Mouse (Mus musculus) liver, embryonic 15.5 days (tissue): ENCODE data around the gene Prss35. TPM values are rescaled to one million over a fixed set of nuclear protein-coding genes. Genes with fewer than 3 reads are reported as not detected.
A peak's percentile ranks its signal among the peaks of the same experiment; 100 is the strongest.

ENCODE experiments used
- ATAC-seq: fragments of 200-750 bp; cut with Nextera tagmentation; 2 replicates; pipeline ENCODE4 v1.8.0; 2017; ENCODE audit warnings: moderate number of reproducible peaks, mild to moderate bottlenecking, moderate library complexity; ENCODE audit not compliant: insufficient read depth
- H3K27ac ChIP-seq: fragments of 300-500 bp; sonication (generic); replicated peaks from 2 replicates; pipeline ENCODE4 v1.5.1; 2015; ENCODE audit warnings: mild to moderate bottlenecking, inconsistent platforms
- H3K27me3 ChIP-seq: fragments of 300-500 bp; sonication (generic); 2 replicates; pipeline ENCODE4 v1.6.1; 2015; ENCODE audit warnings: mild to moderate bottlenecking, inconsistent platforms
- H3K36me3 ChIP-seq: fragments of 300-500 bp; sonication (generic); replicated peaks from 2 replicates; pipeline ENCODE4 v1.6.1; 2015; ENCODE audit warnings: moderate library complexity, mild to moderate bottlenecking, inconsistent platforms
- H3K4me1 ChIP-seq: fragments of 300-500 bp; sonication (generic); replicated peaks from 2 replicates; pipeline ENCODE4 v1.6.1; 2015; ENCODE audit warnings: inconsistent platforms
- H3K4me2 ChIP-seq: fragments of 300-500 bp; sonication (generic); 2 replicates; pipeline ENCODE4 v1.6.1; 2015; ENCODE audit warnings: moderate library complexity, mild to moderate bottlenecking, inconsistent platforms
- H3K4me3 ChIP-seq: fragments of 300-500 bp; sonication (generic); replicated peaks from 2 replicates; pipeline ENCODE4 v1.5.1; 2015; ENCODE audit warnings: mild to moderate bottlenecking, inconsistent platforms
- H3K9ac ChIP-seq: fragments of 300-500 bp; sonication (generic); 2 replicates; pipeline ENCODE4 v1.6.1; 2015; ENCODE audit warnings: moderate library complexity, mild to moderate bottlenecking, inconsistent platforms
- H3K9me3 ChIP-seq: fragments of 300-500 bp; sonication (generic); replicated peaks from 2 replicates; pipeline ENCODE4 v1.6.1; 2016; ENCODE audit warnings: inconsistent platforms
- WGBS: fragments of 180-500 bp; shearing (Covaris S2); methylation state at CpG from one replicate; pipeline ENCODE4 v1.1.7; 2015; ENCODE audit warnings: mixed read lengths; ENCODE audit not compliant: insufficient replicate concordance; 5-methylcytosine and 5-hydroxymethylcytosine counted together
- polyA plus RNA-seq: library from polyadenylated mRNA; unstranded; fragments of >200 nt; fragmentation: Nextera tagmentation; extraction: Ambion mirVana; gene quantifications from 2 replicates; pipeline ENCODE4 v1.2.1, GENCODE M21; 2015

The Prss35 gene
- polyA plus RNA-seq = 1.6 and 1.9 TPM in 2 replicates

DNA sequence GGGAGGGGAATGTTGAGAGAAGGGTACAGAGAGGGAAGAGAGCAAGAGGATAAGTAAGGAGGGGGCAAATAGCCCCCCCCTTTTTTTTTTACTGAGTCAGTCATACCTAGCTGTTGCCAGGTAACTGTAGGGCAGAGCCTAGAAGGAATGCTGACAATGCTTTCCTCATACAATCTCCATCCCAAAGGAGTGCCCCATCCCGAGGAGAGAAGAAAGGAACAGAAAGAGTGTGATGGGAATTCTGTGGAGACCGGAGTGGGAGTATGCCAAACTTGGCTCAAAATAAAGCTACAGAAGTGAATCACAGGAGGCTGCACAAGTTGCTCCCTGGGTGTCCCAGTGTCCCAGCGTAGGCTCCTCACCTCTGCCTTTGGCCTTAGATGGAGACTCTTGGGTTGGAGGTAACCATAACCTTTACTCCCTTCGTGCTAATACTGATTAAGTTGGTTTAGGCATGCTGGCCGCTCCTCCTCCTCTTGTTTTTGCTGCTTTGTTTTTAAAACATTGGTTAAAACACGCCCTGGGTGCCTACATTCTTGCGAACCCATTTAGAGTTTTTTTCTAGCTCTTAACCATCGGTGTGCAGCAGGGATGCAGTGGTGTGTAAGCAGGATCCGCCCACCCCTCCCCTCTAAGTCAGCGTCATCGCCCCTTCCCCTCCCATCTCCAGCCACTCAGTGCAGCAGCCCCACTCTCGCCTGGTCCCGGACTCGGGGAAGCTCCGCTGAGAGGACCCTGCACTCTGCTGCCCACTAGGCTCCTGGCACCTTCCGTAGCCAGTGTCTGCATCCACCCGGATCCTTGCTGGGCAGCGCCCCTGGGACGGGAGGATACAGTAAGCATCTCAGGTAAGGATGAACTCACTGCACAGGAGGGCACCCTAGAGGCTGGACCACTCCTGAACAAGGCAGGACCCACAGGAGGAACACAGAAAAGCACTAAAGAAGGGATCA, at the start of gene Prss35:
Gene Prss35 (plus strand): TSS at position 691 of the 953 bp plus-strand sequence.
- Histone ChIP-seq H3K4me3 (no peak within 1 kb of the TSS), H3K36me3 (no peaks in the 10 kb centered on the region), H3K9ac (no peak within 1 kb of the TSS), H3K27ac (no peak within 1 kb of the TSS), H3K4me1 (no peaks in the 10 kb centered on the region), H3K9me3 (no peaks in the 10 kb centered on the region), H3K27me3 (peaks cover 10% of the 10 kb centered on the region; the same call in 1 of the 2 replicates), H3K4me2 (no peak within 1 kb of the TSS)
- no peak for ATAC-seq
- 4% methylated on average over 19 of the region's 19 CpGs for WGBS

DNA sequence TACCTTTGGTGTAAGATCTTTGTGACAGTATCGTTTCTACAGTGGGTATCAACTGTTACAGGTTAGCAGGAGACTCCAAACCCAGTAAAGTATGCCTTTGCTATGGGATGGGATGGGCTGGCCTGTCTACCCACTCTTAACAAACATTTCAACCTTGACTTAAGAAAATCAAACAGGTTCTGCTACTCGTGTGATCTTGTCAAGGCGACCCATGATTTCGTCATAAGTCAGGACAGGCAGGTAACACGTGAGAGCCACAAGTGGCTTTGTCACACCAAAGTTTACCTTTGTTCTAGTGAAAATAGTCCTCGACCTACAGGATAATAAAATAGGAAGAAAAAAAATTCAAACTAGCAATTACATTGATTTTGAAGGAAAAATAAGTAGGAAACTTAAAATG, 49.5 kb upstream of the Prss35 start:
- Histone ChIP-seq H3K27me3 (peaks cover 20% of the 10 kb centered on the region), H3K36me3 (no peaks in the 10 kb centered on the region), H3K4me2 (no peak overlapping the region), H3K9ac (no peak overlapping the region), H3K9me3 (no peaks in the 10 kb centered on the region), H3K4me1 (peaks cover 9% of the 10 kb centered on the region), H3K27ac (no peak overlapping the region), H3K4me3 (no peak overlapping the region)
- 56% methylated on average over 6 of the region's 6 CpGs for WGBS
- ATAC-seq = no peak

DNA sequence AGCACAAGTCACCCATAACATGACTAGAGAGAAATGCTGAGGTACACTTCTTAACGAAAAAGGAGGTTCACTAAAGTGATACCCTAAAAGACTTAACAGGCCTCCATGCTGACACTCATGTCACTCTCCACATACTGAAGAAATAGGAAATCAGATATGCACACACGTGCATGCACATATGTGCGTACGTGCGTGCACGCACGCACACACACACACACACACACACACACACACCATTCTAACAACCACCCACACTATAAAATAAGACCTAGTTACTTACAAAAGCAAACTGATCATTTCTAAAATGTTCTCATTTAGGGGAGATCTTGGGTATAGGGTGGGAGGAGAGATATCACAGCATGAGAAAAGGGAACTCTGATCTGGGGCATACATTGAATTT, 48.8 kb upstream of the Prss35 start:
- Histone ChIP-seq H3K9ac (no peak overlapping the region), H3K27me3 (peaks cover 20% of the 10 kb centered on the region), H3K4me2 (no peak overlapping the region), H3K4me1 (peaks cover 9% of the 10 kb centered on the region), H3K9me3 (no peaks in the 10 kb centered on the region), H3K27ac (no peak overlapping the region), H3K4me3 (no peak overlapping the region), H3K36me3 (no peaks in the 10 kb centered on the region)
- 77% methylated on average over 7 of the region's 7 CpGs for WGBS
- ATAC-seq = no peak

DNA sequence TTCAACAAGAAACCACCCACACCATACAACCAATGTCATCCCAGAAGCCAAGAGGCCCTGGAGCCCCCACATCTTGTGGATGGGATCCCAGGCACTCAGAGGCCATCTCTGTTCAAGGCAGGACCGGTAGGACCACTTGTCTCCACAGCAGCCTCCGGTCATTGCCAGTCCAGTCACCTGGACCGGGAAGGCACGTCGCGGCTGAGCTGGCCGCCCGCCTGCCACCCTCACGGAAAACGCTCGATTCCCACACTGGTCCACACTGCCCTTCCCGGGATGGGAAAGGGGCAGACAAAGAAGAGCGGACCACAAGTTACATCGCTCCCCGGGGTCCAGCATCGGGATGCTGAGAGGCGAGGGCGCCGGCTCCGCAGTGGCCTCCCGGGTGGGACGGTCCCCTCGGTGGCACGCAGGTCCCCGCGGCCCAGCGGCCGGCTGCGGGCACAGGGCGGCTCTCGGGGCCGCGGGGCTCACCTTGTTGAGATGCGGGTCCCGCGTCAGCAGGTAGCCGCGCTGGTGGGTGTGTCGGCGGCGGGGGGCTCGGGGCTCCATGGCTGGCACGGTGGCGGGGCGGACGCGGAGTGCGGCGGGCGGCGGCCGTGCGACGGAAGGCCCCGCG, 48.1 kb upstream of the Prss35 start:
- H3K9me3 ChIP-seq = no peaks in the 10 kb centered on the region
- peak; percentile 28; the same call in 1 of the 2 replicates for ATAC-seq
- H3K4me3 ChIP-seq = peak overlapping the region; percentile 63
- peaks cover 9% of the 10 kb centered on the region for H3K4me1 ChIP-seq
- no peak overlapping the region for H3K27ac ChIP-seq
- H3K9ac ChIP-seq = peak overlapping the region; percentile 58
- peak overlapping the region; percentile 85 for H3K4me2 ChIP-seq
- peaks cover 20% of the 10 kb centered on the region for H3K27me3 ChIP-seq
- 3% methylated on average over 42 of the region's 56 CpGs for WGBS
- no peaks in the 10 kb centered on the region for H3K36me3 ChIP-seq

DNA sequence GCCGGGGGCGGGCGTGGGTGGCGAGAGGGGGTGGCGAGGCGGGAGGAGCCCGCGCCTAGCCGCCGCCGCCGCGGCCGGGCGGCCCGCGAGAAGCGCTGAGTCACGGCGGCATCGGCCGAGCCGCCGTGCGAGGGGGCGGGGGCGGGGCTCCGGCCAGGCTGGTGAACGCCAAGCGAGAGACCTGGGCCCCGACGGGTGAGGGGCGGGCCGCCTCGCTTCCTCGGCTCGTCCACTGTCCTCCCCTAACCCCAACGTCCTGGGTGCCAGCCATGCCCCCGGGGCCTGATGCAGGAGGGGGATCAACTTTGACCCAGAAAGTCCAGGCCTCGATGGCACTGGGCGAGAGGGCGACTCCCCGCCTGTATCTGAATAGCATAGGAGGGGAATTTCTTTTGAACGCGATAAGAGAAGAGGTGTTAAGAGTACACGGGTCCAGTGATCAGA, 47.6 kb upstream of the Prss35 start, which contains the start of gene Me1:
Gene Me1 (minus strand): TSS at position 136 of the 444 bp plus-strand sequence.
- WGBS = 1% methylated on average over 23 of the region's 46 CpGs
- H3K36me3 ChIP-seq = no peaks in the 10 kb centered on the region
- H3K9ac ChIP-seq = peak within 1 kb of the TSS; percentile 58
- H3K4me3 ChIP-seq = peak within 1 kb of the TSS; percentile 63
- peaks cover 9% of the 10 kb centered on the region for H3K4me1 ChIP-seq
- peak within 1 kb of the TSS; percentile 85 for H3K4me2 ChIP-seq
- H3K9me3 ChIP-seq = no peaks in the 10 kb centered on the region
- peak; percentile 71 for ATAC-seq
- H3K27me3 ChIP-seq = peaks cover 20% of the 10 kb centered on the region
- H3K27ac ChIP-seq = no peak within 1 kb of the TSS

DNA sequence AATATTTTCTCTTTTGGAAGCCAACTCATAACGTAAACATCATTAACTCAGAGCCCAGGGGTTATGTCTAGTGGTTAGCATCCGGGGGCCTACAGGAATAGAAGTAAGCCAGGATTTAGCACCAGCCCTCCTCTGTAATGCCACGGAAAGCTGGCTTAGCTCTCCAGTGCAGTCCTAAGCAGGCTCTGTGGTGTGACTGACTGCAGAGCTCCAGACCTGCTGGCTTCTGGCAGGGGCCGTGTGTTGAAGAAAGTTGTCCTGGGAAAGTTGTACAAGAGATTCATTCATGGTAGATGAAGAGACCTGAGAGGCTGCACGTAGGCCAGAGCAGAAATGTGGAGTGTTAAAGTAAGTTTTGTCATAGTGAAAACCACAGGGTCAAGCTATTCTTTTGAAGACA, 42.2 kb upstream of the Prss35 start:
- no peak overlapping the region for H3K27ac ChIP-seq
- H3K36me3 ChIP-seq = no peaks in the 10 kb centered on the region
- no peak for ATAC-seq

DNA sequence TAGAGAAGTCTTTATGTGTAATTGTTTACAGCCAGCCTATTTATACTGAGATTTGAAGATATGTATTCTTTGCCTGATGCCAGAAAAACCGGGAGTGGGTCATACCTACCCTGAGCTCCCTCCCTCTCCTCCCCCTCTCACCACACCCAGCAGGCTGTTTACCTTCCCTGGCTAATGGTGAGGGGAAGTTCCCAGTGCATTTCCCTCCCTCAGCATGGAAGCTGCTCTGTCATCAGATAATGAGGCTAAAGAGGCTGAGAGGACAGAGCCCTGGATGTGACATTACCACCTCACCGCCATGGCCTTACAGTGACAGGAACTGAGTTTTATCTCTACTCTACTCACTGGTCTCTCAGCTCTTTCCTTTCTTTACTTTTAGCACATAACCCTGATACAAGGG, 41.6 kb upstream of the Prss35 start:
- Histone ChIP-seq H3K27me3 (no peaks in the 10 kb centered on the region), H3K4me2 (no peak overlapping the region), H3K9me3 (no peaks in the 10 kb centered on the region), H3K27ac (no peak overlapping the region), H3K9ac (no peak overlapping the region), H3K36me3 (no peaks in the 10 kb centered on the region), H3K4me1 (no peaks in the 10 kb centered on the region), H3K4me3 (no peak overlapping the region)
- 20% methylated on average over 2 of the region's 2 CpGs for WGBS
- ATAC-seq = no peak

More for the DNA sequence above, 42.2 kb upstream of the Prss35 start:
- H3K4me2 ChIP-seq = no peak overlapping the region
- no peaks in the 10 kb centered on the region for H3K9me3 ChIP-seq
- peaks cover under 1% of the 10 kb centered on the region; the same call in 1 of the 2 replicates for H3K27me3 ChIP-seq
- no peaks in the 10 kb centered on the region for H3K4me1 ChIP-seq
- H3K4me3 ChIP-seq = no peak overlapping the region
- no peak overlapping the region for H3K9ac ChIP-seq
- WGBS = 48% methylated on average over 5 of the region's 5 CpGs

DNA sequence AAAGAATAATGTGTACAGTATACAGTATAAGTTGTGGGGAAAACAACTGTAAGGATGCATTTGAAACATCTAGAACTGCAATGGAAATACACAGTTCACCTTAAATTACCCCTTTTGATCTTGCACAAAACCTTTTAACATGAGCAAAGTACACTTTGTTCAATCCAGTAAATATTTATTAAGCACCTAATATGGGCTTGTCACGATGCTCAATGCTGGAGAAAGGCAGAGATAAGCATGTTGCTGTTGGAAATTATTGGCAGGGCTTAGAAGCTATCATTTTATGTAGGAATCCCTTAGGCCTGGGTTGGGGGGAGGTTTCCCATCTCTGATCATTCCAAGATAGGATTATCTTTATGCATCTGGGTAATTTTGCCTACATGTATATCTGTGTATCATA, 36.0 kb upstream of the Prss35 start:
- Histone ChIP-seq H3K4me1 (no peaks in the 10 kb centered on the region), H3K9me3 (no peaks in the 10 kb centered on the region), H3K27me3 (no peaks in the 10 kb centered on the region), H3K27ac (no peak overlapping the region), H3K4me3 (no peak overlapping the region), H3K36me3 (no peaks in the 10 kb centered on the region), H3K9ac (no peak overlapping the region), H3K4me2 (no peak overlapping the region)
- ATAC-seq = no peak
- WGBS = 39% methylated on average over 1 of the region's 1 CpGs

DNA sequence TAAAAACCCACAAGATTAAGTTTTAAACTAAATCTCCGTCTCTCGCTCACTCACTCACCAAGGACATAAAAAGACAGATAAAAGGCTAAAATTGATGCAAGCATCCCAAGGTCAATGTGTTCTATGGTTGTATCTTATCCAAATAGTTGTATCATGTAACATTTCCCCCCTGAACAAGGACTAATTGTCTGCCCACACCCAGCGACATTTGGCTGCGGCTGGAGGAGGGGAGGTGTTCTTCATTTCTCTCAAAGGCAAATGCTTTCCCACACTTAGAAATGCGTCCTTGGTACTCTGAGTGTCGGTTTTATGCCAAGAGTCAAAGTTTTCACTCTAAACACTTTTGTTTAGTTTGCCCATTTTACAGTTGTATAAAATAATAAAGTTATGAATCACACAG, 34.5 kb upstream of the Prss35 start:
- no peak overlapping the region for H3K4me3 ChIP-seq
- no peak for ATAC-seq
- H3K27ac ChIP-seq = no peak overlapping the region
- H3K27me3 ChIP-seq = no peaks in the 10 kb centered on the region
- no peaks in the 10 kb centered on the region for H3K4me1 ChIP-seq
- no peak overlapping the region for H3K4me2 ChIP-seq
- no peaks in the 10 kb centered on the region for H3K36me3 ChIP-seq
- WGBS = 61% methylated on average over 6 of the region's 6 CpGs
- no peak overlapping the region for H3K9ac ChIP-seq
- no peaks in the 10 kb centered on the region for H3K9me3 ChIP-seq

DNA sequence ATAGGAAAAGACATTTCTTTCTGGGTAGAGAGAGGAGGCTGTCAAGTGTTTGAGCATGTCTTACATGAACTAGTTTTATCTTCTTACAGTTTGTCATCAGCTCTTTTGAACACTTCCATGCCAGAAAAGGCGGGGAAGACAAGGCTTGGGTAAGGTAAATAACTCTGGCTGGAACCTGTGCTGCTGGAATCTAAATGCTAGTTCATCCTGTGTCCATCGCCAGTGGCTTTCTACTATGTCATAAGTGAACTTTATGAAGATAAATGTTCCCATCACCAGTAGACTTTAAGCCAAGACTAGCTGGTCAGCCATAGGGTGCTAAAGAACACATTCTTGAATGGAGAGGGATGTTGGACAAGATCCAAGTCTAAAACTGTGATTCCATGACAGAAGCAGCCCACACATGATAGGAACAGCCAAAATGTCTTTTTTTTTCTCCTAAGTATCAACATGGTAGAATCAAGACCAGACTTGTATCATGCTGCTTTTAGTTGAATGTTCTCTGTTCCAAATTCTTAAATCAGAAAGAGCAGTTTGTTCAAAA, 33.3 kb upstream of the Prss35 start:
- no peak overlapping the region for H3K4me3 ChIP-seq
- no peaks in the 10 kb centered on the region for H3K4me1 ChIP-seq
- no peak for ATAC-seq
- H3K9ac ChIP-seq = no peak overlapping the region
- H3K27me3 ChIP-seq = no peaks in the 10 kb centered on the region
- H3K4me2 ChIP-seq = no peak overlapping the region
- no peaks in the 10 kb centered on the region for H3K36me3 ChIP-seq
- 51% methylated on average over 2 of the region's 2 CpGs for WGBS
- no peak overlapping the region for H3K27ac ChIP-seq
- H3K9me3 ChIP-seq = no peaks in the 10 kb centered on the region

DNA sequence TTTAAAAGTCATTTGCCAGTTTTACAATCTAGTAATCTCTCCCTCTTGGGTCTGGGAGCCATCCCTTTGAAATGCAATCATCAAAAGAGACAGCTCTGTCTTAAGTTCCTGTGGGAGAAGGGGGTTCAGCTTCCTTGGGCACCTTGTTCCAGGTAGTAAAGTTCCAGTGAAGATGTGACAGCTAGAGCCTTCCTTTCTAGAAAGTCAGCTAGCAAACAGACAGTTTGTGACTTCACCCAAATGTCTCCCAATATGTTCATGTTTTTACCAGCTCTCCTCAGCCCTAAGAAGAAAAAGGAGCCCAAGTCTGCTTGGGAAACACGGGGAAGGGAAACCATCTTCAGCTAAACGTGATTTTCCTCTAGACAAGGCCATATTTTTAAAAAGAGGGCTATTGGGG, 30.8 kb upstream of the Prss35 start:
- H3K36me3 ChIP-seq = no peaks in the 10 kb centered on the region
- no peak overlapping the region for H3K9ac ChIP-seq
- no peaks in the 10 kb centered on the region for H3K27me3 ChIP-seq
- no peak overlapping the region for H3K4me2 ChIP-seq
- no peak for ATAC-seq
- no peaks in the 10 kb centered on the region for H3K9me3 ChIP-seq
- no peak overlapping the region for H3K4me3 ChIP-seq
- no peaks in the 10 kb centered on the region for H3K4me1 ChIP-seq
- no peak overlapping the region for H3K27ac ChIP-seq
- 26% methylated on average over 2 of the region's 2 CpGs for WGBS
